Mouse (Mus musculus) retina, postnatal 1 day (tissue): ENCODE results near the gene Scn1b.

Source experiments
- DNase-seq: peaks from one replicate; pipeline ENCODE4 v3.0.0-alpha.2; 2012

Gene Scn1b

DNA sequence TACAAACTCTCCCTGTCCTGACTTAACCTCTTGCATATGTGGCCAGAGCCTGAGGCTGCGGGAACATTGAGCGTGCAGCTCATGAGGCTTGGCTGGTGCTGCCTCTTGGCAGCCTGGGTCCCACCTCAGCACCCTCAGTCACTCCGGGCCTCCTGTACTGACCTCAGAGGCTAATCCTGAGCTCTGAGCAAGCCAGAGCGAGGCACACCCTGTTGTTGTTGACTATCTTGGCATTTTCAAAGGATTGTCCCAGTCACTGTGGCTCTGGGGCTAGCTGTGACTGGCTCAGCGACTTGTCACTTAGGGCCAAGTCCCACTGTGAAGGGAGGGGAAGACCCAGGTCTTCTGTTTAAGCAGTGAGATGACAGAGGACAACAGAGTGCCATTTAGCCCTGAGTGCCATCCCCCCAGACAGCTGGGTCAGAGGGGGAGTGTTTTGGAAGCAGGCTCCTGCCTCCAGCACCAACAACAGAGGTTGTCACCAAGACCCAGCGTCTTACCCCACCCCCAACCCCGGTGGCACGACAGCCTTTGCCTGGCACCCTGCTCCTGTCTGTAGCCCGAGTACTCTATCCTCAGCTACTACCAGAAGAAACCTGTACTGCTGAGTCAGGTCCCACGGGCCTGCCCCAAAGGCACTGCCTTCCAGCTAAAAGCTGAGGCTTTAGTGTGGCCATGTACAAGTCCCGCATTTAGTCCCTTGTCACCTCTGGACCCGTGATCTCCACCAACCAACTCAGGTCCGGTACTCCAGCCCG, 43.8 kb downstream of the Scn1b start:
- DNase-seq, result peak; percentile 78

GRCm38 (mm10) chr7:31082106-31082505, 44.7 kb downstream of the Scn1b start:
- no peak for DNase-seq

DNA sequence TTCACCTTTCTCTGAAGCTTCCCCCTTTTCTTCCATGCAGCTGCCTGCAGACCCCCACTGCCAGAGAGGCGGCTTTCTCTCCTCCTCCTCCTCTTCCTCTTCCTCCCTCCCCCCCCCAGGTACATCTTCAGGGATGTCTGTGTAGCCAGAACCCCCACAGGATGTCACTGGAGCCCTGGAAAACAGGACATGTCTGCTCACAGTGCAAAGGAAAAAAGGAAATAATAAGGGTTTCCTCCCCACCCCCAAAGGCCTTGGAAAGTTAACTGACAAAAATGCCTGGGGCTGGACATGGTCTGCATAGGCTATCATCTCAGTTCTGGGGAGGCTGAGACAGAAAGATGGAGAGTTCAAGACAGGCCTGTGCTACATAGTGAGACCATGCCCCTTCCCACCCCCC, 45.7 kb downstream of the Scn1b start:
- DNase-seq, result no peak

DNA sequence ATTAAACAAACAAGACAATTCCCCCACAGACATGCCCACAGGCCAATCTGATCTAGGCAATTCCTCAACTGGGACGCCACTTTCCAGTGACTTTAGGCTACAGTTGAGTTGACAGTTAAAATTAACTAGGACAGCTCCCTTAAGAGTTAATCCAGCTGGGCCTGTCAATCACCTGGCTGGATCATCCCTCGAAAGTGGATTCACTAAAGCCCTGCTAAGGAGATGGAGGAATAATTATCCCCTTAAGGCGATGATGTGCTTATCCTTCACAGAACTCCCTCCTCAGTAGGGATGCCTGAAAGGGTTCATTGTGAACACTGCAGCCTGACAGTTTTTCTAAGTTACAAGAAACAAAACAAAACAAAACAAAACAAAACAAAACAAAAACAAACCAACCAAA, 46.2 kb downstream of the Scn1b start:
- peak; percentile 85 for DNase-seq

- DNase-seq, result no peak
Observed at GRCm38 (mm10) chr7:31079670-31080069, 47.1 kb downstream of the Scn1b start.

- peak; percentile 93 for DNase-seq
Observed at GRCm38 (mm10) chr7:31077885-31078445, 48.8 kb downstream of the Scn1b start.

- DNase-seq, result peak; percentile 96
Observed at GRCm38 (mm10) chr7:31077470-31077869, 49.3 kb downstream of the Scn1b start.

DNA sequence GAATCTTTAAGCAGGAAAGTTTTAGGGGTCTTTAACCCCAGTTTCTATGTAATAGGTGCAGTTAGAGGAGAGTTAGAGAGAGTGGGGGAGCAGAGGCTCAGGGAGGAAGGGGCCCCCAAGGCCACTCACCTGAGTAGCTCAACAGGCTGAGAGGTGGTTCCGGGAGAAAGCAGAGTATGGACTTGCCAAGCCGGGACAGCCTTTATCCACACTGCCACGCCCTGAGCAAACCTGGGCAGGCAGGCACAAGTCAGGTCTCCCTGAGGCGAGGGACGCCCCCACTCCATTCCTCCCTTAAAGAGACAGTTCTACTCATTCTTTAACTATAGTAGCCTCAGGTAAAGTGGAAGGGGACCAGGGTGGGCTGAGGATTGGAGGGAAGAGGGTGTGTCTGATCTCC, 50.3 kb downstream of the Scn1b start, which contains the start of gene Fxyd3:
Fxyd3 (minus strand) TSS at position 213 of the 400 bp plus-strand sequence.
- DNase-seq, result no peak

DNA sequence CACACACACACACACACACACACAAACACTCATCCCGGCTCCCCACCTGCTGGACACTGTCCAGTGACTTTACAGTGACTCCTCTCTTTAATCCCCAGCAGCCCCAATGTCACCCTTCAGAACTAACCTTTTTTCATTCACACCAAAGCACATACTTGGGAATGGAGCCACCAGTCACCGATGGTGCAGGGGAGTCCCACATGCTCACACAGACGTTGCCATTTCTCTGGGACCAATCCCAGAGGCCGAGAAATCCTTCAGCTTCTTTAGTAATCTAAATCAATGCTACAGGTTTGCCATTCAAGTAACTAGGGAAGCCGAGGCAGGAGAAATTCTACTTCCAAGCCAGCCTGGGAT, 52.1 kb downstream of the Scn1b start:
- DNase-seq, result no peak

DNA sequence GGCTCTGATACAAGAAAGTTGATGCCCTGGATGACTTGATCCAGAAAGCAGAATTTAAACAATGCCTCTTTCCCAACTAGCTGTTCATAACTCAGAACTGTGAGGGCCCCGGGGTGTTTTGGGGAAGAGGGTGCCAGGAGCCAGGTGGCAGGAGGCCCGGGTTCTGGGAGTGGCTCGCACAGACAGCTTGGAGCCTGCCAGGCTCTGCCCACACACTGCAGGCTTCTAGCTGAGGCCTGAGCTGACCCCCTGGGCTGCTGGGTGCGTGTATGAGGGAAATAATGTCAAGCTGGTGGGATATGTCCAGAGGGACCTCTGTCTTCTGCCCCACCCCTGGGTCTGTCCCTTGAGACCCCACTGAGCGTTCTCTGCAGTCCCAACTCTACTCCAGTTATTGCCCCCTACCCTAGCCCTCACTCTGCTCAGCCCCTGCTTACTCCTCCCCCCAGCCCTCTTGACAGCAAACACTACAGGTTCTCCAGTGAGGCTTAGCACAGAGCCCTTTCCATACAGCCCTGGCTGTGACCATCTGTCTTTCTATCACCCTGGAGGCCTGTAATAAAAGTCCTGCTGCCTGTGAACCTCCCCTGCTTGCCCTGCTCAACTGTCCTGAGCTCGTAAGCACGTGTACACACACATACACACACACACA, 52.6 kb downstream of the Scn1b start:
- peak; percentile 56 for DNase-seq

- no peak for DNase-seq
Observed at GRCm38 (mm10) chr7:31073546-31073945, 53.3 kb downstream of the Scn1b start.

DNA sequence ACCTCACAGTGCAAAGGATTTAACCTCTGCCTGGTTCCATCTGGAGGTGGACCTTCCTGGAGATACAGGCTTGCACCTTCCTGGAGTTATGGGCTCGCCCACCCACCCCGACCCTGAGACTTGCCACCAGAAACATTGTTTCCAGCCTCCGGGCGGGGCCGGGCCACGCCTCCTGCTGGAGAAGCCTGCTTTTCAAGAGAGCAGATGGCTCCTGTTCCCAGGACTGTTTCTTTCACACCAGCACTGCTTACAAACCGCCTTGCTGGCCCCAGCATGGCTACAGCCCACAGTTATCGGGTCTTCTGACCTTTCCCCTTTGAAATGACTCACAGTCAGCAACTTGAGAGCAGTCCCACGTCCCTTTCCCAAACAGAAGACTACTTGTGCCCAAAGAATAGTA, 54.5 kb downstream of the Scn1b start:
- DNase-seq, result no peak

DNA sequence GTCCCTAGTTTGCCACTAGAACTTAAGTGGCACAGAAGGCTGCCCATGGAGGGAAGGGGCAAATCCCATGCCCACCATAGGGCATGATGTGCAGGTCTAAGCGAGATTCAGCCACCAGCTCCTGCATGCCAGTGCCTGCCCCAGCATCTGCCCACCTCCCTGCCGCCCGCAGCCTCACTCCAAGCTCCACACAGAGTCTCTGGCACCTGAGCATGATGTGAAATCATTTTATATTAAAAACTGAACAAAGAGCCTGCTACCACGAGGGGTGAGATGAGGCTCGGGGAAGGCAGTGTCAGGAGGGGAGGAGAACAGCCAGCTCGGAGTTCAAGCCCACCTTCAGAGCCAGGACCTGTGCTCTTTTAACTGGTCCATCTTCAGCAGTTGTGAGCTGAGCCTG, 56.5 kb downstream of the Scn1b start:
- DNase-seq, result no peak

GRCm38 (mm10) chr7:31069491-31069890, 57.3 kb downstream of the Scn1b start:
- no peak for DNase-seq

- DNase-seq, result peak; percentile 56
Observed at GRCm38 (mm10) chr7:31067836-31068235, 59.0 kb downstream of the Scn1b start.
